Mouse (Mus musculus): ENCODE results near the gene Pitpnm2.

The Pitpnm2 gene

DNA sequence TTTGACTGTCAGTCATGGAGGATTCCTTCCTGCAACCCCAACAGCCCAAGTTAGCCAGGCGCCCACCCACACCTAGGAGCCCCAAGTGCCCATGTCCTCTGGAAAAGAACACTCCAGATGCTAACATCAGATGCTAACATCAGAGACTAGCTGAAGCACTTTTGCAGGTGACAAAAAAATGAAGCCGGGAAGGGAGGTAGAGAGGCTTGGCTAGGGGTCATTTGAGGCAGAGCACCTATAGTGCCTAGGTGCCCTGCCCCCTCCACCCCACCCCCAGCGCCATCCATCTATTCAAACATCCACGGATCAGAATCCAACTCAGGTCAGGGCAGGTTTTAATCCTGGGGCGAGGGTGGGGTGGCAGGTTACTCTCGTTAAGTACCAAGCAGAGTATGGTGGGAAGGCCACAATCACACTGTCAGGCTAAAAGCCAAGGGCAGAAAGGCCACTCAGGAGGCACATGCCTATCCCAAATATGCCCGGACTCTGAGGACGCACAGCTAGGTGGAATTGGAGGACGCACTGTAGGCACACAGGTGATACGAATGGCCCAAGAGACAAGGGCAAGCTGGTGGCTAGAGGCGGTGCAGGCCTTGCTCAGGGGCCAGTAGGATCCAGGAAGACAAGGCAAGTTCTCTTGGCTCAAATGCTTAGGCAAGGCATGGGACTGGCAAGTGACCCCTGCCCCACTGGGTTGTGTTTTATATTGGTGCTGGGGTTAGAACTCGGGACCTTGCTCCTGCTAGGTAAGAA is 155.5 kb downstream of the Pitpnm2 start:
- DNase-seq (ENCODE audit: low spot score), result no peak

DNA sequence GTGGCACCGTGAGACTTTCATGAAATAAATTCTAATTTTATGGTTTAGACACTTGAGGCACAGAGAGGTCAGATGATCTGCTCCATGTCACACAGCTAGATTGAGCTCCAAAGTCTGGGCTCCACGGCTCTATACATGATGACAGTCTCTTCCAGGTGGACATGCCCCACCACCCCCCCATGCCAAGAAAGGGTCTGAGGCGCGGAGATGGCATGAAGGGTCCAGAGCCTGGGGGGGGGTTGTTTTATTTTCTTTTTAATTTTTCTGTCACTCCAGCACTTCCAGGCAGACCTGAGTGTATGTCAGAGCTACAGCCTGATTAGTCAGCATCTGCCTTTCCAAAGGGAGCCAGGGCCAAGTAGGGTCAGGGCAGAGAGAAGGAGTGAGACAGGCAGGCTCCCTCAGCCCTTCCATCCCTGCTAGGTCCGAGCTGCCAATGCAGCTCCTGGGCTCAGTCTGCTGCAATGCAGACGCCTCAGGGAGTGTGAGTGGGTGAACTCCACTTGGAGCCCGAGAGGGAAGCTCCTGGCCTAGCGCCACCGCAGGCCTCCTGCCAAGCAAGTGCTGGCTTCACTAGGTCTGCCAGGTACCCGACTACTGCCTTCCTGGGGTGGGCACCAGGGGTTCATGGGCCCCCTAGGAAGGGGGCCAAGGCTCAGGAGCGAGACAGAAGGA is 156.3 kb downstream of the Pitpnm2 start:
- DNase-seq (ENCODE audit: low spot score), result no peak

DNA sequence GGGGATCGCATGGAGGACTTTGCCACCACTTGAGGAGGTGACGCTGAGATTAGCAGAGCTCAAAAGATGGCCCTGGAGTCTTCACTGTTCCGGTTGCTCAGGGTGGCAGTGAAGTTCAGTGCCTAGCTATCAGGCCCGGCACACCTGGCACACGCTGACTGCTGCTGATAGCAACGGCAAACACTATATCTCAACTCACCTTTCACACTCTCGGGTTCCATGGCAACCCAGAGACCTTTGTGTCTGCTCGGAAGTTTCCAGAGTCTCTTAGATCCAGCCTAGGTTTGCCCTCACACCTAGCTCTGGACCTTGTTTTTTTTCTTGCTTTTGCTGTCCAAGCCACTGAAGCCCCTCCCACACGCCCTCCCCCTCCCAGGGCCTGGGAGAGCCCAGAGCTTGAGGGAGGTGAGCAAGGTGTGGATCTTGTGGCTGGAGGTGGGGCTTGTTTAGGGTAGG is 157.6 kb downstream of the Pitpnm2 start:
- no peak for DNase-seq (ENCODE audit: low spot score)

DNA sequence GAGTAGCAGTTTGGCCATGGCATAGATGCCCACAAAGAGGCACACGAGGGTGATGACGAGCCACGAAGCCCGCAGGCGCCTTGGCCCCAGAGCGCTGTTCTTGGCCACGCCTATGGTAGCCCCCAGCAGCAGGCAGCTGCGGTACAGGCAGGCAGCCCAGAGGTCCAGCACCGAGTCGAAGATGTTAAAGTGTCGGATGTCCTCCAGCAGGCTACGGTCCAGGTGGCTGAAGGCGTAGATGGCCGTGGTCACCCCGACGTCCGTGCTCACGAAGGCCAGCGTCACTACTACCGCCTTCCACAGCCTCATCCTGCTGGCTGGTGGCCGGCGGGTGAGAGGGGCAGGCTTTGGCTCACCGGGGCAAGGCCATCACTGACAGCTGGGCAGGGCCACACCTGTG is 159.7 kb downstream of the Pitpnm2 start:
- DNase-seq (ENCODE audit: low spot score), result no peak

DNA sequence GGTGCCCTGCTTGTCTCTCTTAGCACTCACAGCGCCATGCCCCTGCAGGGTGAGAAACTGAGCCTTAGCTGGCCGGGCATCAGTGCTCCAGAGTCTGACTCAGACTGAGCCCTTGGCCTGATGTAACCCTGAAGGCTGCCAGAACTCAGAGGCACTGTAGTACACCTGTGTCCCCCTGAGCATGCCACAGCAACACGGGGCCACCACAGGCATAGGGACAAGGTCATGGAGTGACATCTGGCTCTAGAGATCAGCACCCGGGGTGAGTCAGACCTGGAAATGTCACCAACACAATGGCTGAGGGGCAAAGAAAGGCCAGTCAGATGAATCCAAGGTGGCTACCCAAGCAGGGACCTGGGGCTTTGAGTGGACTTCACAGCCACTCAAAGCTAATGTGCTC is 162.7 kb downstream of the Pitpnm2 start:
- DNase-seq (ENCODE audit: low spot score), result no peak

DNA sequence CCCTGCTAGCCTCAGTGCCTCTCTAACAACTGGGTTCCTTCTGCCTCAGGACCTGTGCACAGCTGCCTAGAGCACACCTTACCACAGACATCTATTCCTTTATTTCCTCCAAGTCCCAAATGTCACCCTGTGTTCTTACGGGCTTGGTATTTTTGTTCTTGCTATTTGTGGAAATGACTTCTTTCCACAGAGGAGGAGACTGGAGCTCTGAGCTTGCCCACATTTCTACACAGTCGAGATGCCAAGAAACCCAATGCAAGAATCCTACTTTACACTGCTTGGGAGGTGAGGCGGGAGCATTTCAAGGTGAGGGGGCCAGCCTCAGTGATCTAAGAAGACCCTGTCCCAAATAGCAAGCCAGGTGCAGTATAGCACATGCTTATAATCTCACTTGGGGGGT is 164.0 kb downstream of the Pitpnm2 start:
- no peak for DNase-seq (ENCODE audit: low spot score)

DNA sequence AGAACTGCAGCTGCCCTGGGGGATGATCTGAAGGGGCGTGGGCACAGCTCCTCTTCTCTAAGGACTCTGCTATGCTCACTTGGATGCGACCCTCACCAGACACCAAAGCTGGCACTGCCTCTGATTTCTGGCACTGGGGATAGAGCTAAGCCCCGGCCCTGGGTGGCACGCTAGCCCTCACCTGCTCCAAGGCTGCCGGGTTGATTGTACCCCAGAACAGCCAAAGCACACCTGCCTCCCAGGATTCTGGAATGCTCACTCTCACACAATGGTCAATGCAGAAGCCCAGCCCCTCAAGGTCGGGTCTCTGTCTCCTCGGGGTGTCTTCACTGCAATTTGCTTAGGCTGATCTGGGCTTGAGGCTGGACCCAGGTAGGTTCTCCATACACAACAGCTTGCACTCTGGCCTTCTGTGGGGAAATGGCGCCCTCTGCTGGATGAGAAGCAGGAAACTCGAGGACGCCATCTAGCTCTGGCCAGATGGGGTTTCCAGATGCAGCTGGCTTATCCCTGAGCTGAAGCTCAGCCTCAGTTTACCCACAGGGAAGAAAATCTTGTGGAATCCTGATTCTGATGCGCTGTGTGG is 164.9 kb downstream of the Pitpnm2 start:
- peak; percentile 63 for DNase-seq (ENCODE audit: low spot score)

DNA sequence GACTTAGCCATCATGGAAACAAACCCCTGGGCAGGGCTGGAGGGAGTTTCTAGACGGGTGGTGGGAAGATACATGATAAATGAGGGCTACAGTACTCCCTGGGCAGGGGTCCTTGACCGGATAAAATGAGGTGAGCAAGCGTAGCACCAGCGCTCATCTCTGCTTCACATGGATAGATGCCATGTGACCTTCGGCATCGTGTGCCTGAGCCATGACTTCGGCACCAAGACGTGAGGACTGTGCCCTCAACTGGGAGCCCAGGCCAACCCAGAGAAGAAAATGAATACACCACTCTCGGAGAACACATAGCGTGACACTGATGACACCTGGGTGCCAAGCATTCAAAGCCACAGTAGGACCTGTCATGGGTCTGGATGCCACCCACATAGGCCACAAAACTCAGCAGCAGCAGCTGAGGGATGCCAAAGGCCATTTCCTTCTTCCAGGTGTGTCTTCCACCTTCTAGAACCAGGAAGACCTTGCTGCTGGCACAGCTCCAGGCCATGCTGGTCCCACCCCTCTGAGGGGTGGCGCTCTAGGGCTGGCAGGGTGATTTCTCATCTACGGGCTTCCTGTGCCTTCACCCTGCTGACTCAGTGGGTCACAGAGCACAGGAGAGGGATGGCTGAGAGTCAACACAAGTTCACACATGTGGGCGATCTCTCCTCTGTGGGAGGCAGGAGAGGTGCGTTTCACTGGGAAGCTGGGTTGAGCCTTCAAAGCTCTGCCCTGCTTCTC is 165.5 kb downstream of the Pitpnm2 start:
- DNase-seq (ENCODE audit: low spot score), result no peak

DNA sequence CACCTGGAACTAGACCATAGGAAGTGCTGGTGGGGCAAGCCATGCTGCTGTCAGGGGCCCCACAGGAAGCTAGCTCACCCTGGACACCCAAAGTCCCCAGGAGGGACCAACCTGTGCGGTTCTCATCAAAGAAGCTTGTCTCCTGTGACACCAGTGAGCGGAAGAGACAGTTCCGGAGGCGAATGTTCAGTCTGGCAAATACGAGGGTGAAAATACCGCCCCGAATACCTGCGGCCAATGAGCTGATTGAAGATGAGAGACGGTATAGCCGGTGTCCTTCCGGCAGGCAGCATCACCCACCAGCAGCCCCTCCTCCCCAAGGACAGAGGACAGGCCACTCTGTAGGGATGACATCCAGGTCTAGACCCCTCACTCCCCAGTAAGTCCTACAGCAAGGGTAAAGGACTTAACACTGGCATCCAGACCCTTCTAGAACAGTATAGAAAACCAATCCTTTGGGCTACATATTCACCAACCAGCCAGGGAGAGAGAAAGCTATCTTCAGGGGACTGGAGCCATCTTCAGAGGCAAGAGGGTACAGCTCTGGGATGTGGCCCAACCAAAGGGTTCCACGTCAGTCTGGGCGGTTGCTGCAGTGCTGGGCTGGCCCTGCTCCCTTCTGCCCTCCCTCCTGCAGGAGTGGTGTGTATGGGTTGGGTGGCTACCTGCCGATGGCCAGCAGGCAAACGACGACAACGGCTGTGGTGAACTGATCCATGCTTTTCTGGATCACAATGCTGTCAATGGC is 166.4 kb downstream of the Pitpnm2 start:
- no peak for DNase-seq (ENCODE audit: low spot score)

DNA sequence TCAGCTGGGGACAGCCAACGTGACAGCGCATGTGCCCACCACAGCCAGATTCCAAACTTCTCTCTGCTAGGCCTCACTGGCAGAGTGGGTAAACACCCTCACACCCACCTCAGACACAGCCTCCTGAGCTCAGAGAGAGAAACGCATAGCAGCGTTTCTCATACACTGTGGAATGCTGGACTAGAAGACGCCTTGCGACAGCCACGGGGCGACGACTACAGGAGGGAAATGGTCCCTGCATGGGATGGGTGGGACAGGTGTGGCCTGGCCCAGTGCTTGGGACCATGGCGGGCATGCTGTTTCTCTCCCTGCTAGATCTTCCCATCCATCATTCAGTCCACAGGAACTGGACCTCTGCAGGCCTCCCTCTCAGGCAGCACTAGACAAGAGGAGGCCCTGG is 167.1 kb downstream of the Pitpnm2 start:
- DNase-seq (ENCODE audit: low spot score), result no peak

DNA sequence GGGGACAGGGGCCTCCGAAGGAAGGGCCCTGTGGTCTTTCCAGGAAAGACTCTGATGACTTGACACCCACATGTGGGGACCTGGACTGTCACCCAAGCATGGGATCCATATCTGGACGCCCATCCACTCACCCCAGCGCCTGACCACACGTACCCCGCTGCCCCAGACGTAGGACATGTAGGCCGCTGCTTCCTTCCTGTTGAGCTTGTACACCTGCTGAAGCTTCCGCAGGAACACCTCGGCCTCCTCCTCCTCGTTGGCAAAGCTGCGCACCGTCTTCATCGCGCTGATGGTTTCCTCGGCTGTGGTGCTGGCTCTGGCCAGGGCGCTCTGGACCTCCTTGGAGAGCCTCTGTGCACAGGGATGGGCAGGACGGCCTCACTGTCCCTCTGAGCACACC is 169.7 kb downstream of the Pitpnm2 start:
- DNase-seq (ENCODE audit: low spot score), result no peak

DNA sequence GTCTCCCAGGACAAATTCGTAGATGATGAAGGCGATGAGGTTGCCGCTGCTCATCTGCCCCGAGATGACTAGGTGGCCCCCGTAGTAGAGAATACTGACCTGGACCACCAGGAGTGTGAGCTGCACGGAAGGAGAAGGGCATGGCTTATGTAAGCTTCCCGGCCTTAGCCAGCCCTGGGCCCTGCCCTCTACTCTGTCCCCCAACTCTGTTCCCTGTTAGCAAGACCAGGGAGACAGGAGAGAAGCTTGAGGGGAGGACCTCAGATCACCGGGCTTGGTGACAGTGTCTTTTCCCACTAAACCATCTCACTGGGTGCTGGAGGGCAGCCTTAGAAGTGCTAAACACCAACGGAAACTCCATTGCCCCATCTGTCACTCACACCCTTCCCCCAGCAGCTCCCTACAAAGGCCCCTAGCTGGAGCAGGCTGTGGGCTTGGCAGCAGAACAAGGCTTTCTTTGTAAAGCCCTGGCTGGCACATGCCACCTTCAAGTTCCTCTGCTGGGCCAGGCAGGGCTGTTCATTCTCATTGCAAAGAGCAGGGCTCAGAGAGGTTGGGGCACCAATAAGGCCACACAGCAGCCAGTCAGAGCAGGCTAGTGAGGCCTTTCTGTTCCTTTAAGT is 170.7 kb downstream of the Pitpnm2 start:
- DNase-seq (ENCODE audit: low spot score), result no peak

DNA sequence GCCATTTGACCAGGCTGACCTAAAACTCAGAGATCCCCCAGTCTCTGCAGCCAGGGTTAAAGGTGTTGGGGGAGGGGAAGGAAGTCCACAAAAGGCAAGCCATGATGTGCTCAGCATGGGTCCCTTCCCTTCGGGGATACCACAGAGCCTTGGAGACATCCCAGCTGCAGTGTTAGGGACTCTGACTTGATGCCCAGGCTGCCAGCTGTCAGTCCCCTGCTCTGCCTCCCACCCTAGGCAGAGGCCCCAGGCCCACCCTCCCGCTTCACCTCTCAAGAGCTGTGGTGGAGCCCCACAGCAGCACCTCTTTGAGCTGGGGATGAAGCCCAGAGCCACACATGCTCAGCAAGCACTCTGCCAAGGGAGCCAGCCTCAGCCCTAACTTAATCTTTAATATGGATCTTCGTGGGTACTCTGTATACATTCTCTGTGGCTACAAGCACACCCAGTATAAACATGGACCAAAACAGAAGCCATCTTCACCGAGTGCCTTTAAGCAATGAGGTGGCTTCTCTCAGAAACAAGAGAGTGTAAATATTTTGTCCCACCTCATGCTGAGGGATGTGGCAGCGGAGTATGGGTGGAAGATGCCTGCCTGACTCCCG is 171.6 kb downstream of the Pitpnm2 start:
- DNase-seq (ENCODE audit: low spot score), result no peak

DNA sequence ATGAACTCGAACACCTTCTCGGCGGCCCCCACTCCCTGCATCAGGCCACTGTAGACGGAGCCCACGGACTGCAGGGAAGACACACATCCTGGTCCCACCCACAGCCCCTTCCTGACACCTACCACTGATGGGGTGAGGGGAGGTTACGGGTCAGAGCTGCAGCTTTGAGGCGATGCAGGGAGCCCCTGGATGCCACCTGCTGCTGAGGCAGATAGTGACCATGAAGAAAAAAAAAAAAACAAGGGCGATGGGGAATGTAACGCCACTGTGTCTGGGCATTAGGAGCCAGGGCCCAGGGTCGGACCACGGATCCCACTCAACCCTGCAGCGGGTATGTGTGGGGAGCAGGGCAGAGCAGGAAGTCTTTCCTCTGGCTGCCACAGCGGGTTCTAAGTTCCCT is 172.3 kb downstream of the Pitpnm2 start:
- no peak for DNase-seq (ENCODE audit: low spot score)

DNA sequence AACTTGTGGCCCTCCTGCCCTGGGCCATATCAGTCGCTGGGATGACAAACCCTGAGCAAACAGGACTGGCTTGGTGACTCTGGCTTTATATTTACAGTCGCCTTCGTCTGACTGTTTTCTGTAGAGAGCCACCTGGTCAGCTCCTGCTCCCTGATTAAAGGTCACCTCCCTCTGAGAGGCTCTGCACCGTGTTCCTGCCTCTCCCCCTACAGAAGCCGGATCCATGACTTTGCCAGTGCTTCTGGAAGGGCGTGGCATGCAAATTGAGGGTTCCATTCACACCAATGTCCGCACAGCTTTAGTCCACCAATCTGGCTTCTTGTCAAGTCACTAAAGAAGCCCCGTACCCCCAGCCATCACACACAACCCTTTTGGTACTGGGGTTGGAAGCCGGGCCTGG is 173.0 kb downstream of the Pitpnm2 start:
- no peak for DNase-seq (ENCODE audit: low spot score)

DNA sequence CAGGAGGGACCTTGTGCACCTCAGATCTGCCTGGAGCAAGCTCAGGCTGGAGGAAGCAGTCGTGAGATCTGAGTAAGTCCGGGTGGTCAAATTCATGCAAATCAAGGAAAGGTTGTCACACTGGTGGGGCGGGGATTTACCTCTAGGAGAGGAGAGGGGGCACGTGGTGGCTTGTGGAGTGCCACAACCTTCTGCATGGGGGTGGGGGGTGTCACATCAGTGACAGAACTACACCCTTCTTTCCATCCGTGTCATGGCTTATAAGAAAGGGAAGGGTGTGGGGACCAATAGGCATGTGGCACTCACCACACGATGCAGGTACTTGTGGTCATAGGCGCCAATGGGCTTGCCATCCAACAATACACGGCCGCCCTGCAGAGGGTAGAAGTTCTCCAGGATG is 173.8 kb downstream of the Pitpnm2 start:
- DNase-seq (ENCODE audit: low spot score), result no peak

DNA sequence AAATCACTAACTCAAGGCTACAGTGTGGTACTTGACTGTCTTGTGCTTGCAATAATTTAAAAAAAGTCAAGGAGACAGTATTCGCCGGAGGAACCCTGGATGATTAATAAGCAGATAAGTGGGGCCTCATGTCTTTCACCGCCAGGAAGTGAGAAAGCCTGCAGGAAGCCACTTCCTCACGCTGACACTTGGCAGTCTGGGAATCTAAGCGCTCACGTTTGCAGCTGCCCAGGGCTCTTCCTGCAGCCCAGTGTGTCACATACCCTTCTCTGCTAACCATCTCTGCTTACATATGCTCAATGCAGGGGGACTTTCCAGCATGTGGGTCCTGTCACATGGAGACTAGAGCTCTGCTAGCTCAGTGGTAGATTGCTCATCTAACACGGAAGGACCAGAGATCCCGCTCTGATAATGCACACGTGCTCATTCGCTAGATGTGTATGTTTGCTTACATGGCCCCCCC is 174.7 kb downstream of the Pitpnm2 start:
- no peak for DNase-seq (ENCODE audit: low spot score)

DNA sequence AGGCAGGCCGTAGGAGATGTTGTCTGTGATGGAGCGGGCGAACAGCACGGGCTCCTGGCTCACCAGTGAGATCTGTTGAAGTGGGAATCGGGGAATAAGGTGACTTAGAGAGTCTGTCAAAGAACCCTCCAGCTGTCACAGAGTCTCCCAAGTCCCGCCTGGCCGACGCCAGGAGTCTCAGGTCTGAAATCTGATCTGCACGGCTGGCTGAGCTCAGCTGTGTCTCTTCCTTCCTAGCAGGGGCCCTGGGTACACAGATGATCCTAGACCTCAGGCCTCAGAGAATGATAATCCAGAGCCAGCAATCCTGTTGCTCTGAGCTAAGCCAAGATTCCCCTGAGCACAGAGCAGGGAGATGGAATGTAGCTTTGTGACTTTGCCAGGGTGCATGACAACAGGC is 175.9 kb downstream of the Pitpnm2 start:
- DNase-seq (ENCODE audit: low spot score), result no peak

DNA sequence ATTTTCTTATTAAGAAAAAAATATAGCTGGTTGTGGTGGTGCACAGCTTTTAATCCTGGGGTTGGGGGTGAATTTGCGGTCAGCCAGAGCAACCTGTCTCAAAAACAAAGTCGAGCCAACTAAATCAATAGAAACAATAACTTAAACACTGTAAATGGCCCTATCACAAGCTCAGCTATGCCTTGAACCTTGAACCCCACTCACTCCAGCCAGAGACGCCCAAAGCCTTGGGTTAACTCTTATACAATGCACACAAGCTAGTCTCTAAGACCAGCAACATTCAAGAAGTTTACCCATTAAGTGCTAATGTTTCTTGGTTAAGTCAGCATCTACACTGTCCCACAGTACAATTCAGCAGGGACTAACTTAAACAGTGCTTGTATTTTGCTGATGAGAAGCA is 179.9 kb downstream of the Pitpnm2 start:
- DNase-seq (ENCODE audit: low spot score), result no peak
